Mouse (Mus musculus) inflammation-experienced regulatory T-cells, adult 6 months (primary cell): ENCODE measurements around the gene Zfp287. TPM values are rescaled to one million over a fixed set of nuclear protein-coding genes. Genes with fewer than 3 reads are reported as not detected.

Source experiments
- ATAC-seq: one replicate; pipeline ENCODE4 v1.8.0; 2017
- polyA plus RNA-seq, 3 experiments: library from polyadenylated mRNA; unstranded; fragments of 100-300 nt; shearing (Covaris generic); gene quantifications; one replicate each; pipeline ENCODE4 v1.2.1; 2017

The Zfp287 gene
- polyA plus RNA-seq, 3 experiments from 2014 or later: 17.7 to 24.7 (median 18.9) TPM

GRCm38 (mm10) chr11:62699749-62700148, 32.0 kb downstream of the Zfp287 start:
- ATAC-seq: no peak

- ATAC-seq: no peak
These were observed 36.6 kb downstream of the Zfp287 start for GRCm38 (mm10) chr11:62695126-62695525.

- ATAC-seq: peak; percentile 89
These were observed 38.2 kb downstream of the Zfp287 start for GRCm38 (mm10) chr11:62693299-62694184.

GRCm38 (mm10) chr11:62691592-62691991, 40.1 kb downstream of the Zfp287 start:
- ATAC-seq: no peak

GRCm38 (mm10) chr11:62679954-62680353, 51.8 kb downstream of the Zfp287 start:
- ATAC-seq: no peak

- peak; percentile 63 for ATAC-seq
These were observed 52.8 kb downstream of the Zfp287 start for GRCm38 (mm10) chr11:62678778-62679354.

GRCm38 (mm10) chr11:62676290-62676596, 55.5 kb downstream of the Zfp287 start:
- no peak for ATAC-seq

- peak; percentile 68 for ATAC-seq
These were observed 56.0 kb downstream of the Zfp287 start for GRCm38 (mm10) chr11:62675480-62676289.

- ATAC-seq: no peak
These were observed 61.7 kb downstream of the Zfp287 start for GRCm38 (mm10) chr11:62670006-62670405.

- ATAC-seq: no peak
These were observed 62.2 kb downstream of the Zfp287 start for GRCm38 (mm10) chr11:62669471-62669870.

- ATAC-seq: no peak
These were observed 62.7 kb downstream of the Zfp287 start for GRCm38 (mm10) chr11:62668986-62669385.

- no peak for ATAC-seq
These were observed 67.5 kb downstream of the Zfp287 start for GRCm38 (mm10) chr11:62664250-62664649.

- no peak for ATAC-seq
These were observed 70.8 kb downstream of the Zfp287 start for GRCm38 (mm10) chr11:62660885-62661284.

- ATAC-seq: no peak
These were observed 79.6 kb downstream of the Zfp287 start for GRCm38 (mm10) chr11:62652080-62652479.

GRCm38 (mm10) chr11:62651563-62651962, 80.1 kb downstream of the Zfp287 start:
- no peak for ATAC-seq

Other genes with a start within 250 kb of the Zfp287 start
- 1 to 10 TPM in 1 of 3 experiments, under 1 TPM in 1, not detected in 1; 0.40 to 2.0 TPM for gene Cenpv, start 192.6 kb downstream of the Zfp287 start, polyA plus RNA-seq
- gene Ubb, start 180.7 kb downstream of the Zfp287 start, polyA plus RNA-seq: 1,000 to 10,000 TPM; 5,207 to 7,023 (median 5,768) TPM
- gene Trpv2, start 157.4 kb downstream of the Zfp287 start, polyA plus RNA-seq: 100 to 1,000 TPM in 1 of 3 experiments, 10 to 100 TPM in 2; 73.0 to 108 (median 73.7) TPM
- gene Lrrc75a, start 83.4 kb downstream of the Zfp287 start, polyA plus RNA-seq: 1 to 10 TPM; 1.8 to 2.6 (median 2.1) TPM
- 10 to 100 TPM; 33.7 to 47.7 (median 38.7) TPM for gene Mmgt2, start 83.2 kb downstream of the Zfp287 start, polyA plus RNA-seq
- gene Gm10428, start 21.2 kb upstream of the Zfp287 start, polyA plus RNA-seq: not detected
- gene Zfp286, start 57.6 kb upstream of the Zfp287 start, polyA plus RNA-seq: 1 to 10 TPM in 2 of 3 experiments, under 1 TPM in 1; 0.48 to 7.7 (median 6.0) TPM
- gene Trim16, start 88.3 kb upstream of the Zfp287 start, polyA plus RNA-seq: 10 to 100 TPM in 1 of 3 experiments, 1 to 10 TPM in 2; 6.4 to 14.6 (median 8.6) TPM
- 10 to 100 TPM in 2 of 3 experiments, 1 to 10 TPM in 1; 1.5 to 20.2 (median 15.8) TPM for gene Fbxw10, start 115.2 kb upstream of the Zfp287 start, polyA plus RNA-seq
- gene Tvp23b, start 147.6 kb upstream of the Zfp287 start, polyA plus RNA-seq: 10 to 100 TPM; 57.5 to 81.6 (median 63.6) TPM
- not detected for gene Cdrt4, start 219.3 kb upstream of the Zfp287 start, polyA plus RNA-seq